Mouse (Mus musculus): ENCODE data around the gene Fam186a. TPM values are rescaled to one million over a fixed set of nuclear protein-coding genes. Genes with fewer than 3 reads are reported as not detected.
"Not testable (repeated sequence)": the region's sequence is repeated elsewhere in the genome, so short reads cannot be mapped to it uniquely, and the experiment has no call there.

The Fam186a gene
- polyA plus RNA-seq, 1 experiment from 2014 or later: not detected

- DNase-seq (ENCODE audit: low spot score): no peak
- no peak overlapping the region for H3K9ac ChIP-seq (ENCODE audit: low read length)
- no peak overlapping the region for H3K4me3 ChIP-seq (ENCODE audit: low read depth, low read length)
- no peak overlapping the region for H3K4me2 ChIP-seq (ENCODE audit: low read depth, low read length, severe bottlenecking)
- H3K27ac ChIP-seq (ENCODE audit: low read depth, low read length): no peak overlapping the region
- WGBS: 76% methylated on average over 2 of the region's 2 CpGs
- H3K27me3 ChIP-seq (ENCODE audit: control insufficient read depth, insufficient read depth, low read length): no peaks in the 10 kb centered on the region
- H3K4me1 ChIP-seq (replicated peaks; ENCODE audit: control insufficient read depth, insufficient read depth, low read length): no peaks in the 10 kb centered on the region
- ATAC-seq (replicated peaks; ENCODE audit: low FRiP score): no peak
- no peaks in the 10 kb centered on the region for H3K9me3 ChIP-seq (ENCODE audit: control insufficient read depth, low read length)
- H3K36me3 ChIP-seq (ENCODE audit: control insufficient read depth, insufficient read depth, low read length): no peaks in the 10 kb centered on the region
These were observed 7.8 kb upstream of the Fam186a start for GRCm38 (mm10) chr15:99974476-99975220.

DNA sequence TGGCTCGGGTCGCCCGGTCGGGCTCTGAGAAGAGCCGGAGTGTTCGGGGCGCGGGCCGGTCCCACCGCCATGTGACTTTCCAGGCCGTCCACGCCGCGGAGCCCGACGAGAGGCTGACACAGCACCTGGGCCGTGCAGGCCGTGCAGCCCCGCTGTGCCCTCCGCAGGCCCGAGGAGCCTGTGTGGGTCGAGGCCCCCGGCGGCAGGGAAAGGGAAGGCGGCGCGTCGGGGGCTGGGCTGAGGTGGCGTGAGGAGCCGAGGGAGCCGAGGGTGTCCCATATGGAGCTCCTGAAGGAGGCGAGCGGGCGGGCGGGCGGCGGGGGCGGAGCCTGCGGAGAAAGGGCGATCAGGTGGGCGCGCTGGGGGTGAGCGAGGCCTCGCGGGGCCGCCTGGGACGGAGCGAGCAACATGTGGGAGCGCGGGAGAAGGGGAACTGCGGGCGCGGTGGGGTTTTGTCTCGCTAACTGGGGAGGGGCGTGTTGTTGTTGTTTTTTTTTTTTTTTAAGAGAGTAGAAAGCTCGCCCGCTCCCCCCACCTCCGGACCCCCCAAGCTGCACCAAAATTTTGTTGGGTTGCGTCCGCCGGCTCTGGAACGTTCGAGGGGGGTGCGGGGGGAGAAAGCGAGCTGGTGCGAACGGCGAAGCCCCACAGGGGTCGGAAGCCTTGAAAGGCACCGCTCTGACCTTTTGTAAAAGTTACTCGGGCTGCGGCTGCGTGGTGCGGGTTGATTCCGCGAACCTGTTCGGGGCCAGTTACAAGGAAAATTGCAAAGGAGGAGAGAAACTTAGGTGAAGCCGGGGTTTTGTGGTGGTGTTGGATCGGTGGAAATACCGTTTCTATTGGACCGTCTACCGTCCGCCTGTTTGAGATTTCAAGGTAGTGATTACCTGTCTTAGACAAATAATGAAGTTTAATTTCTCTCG is 6.4 kb upstream of the Fam186a start:
- Histone ChIP-seq H3K27ac (ENCODE audit: low read depth, low read length) (peak overlapping the region; percentile 96), H3K27me3 (ENCODE audit: control insufficient read depth, insufficient read depth, low read length) (no peaks in the 10 kb centered on the region), H3K36me3 (ENCODE audit: control insufficient read depth, insufficient read depth, low read length) (no peaks in the 10 kb centered on the region), H3K9ac (ENCODE audit: low read length) (peak overlapping the region; percentile 84), H3K4me3 (ENCODE audit: low read depth, low read length) (peak overlapping the region; percentile 95), H3K9me3 (ENCODE audit: control insufficient read depth, low read length) (no peaks in the 10 kb centered on the region), H3K4me1 (replicated peaks; ENCODE audit: control insufficient read depth, insufficient read depth, low read length) (no peaks in the 10 kb centered on the region), H3K4me2 (ENCODE audit: low read depth, low read length, severe bottlenecking) (peak overlapping the region; percentile 79)
- ATAC-seq (replicated peaks; ENCODE audit: low FRiP score) (peak; percentile 86), DNase-seq (ENCODE audit: low spot score) (peak; percentile 93)
- under 1% methylated on average over 84 of the region's 84 CpGs for WGBS

GRCm38 (mm10) chr15:99972361-99972988 is 5.6 kb upstream of the Fam186a start:
- under 1% methylated on average over 50 of the region's 50 CpGs for WGBS

GRCm38 (mm10) chr15:99970606-99971005 is 3.7 kb upstream of the Fam186a start:
- Histone ChIP-seq H3K4me1 (replicated peaks; ENCODE audit: control insufficient read depth, insufficient read depth, low read length) (no peaks in the 10 kb centered on the region), H3K9ac (ENCODE audit: low read length) (no peak overlapping the region), H3K9me3 (ENCODE audit: control insufficient read depth, low read length) (no peaks in the 10 kb centered on the region), H3K4me3 (ENCODE audit: low read depth, low read length) (no peak overlapping the region), H3K27ac (ENCODE audit: low read depth, low read length) (no peak overlapping the region), H3K36me3 (ENCODE audit: control insufficient read depth, insufficient read depth, low read length) (no peaks in the 10 kb centered on the region), H3K27me3 (ENCODE audit: control insufficient read depth, insufficient read depth, low read length) (no peaks in the 10 kb centered on the region), H3K4me2 (ENCODE audit: low read depth, low read length, severe bottlenecking) (no peak overlapping the region)
- ATAC-seq (replicated peaks; ENCODE audit: low FRiP score): no peak
- DNase-seq (ENCODE audit: low spot score): no peak
- 97% methylated on average over 1 of the region's 1 CpGs for WGBS

More at GRCm38 (mm10) chr15:99972361-99972988, 5.6 kb upstream of the Fam186a start:
- H3K27ac ChIP-seq (ENCODE audit: low read depth, low read length): peak overlapping the region; percentile 96
- DNase-seq (ENCODE audit: low spot score) (peak; percentile 97), ATAC-seq (replicated peaks; ENCODE audit: low FRiP score) (peak; percentile 96)
- H3K4me2 ChIP-seq (ENCODE audit: low read depth, low read length, severe bottlenecking): peak overlapping the region; percentile 79
- H3K27me3 ChIP-seq (ENCODE audit: control insufficient read depth, insufficient read depth, low read length): no peaks in the 10 kb centered on the region
- H3K36me3 ChIP-seq (ENCODE audit: control insufficient read depth, insufficient read depth, low read length): no peaks in the 10 kb centered on the region
- peak overlapping the region; percentile 95 for H3K4me3 ChIP-seq (ENCODE audit: low read depth, low read length)
- no peaks in the 10 kb centered on the region for H3K9me3 ChIP-seq (ENCODE audit: control insufficient read depth, low read length)
- no peaks in the 10 kb centered on the region for H3K4me1 ChIP-seq (replicated peaks; ENCODE audit: control insufficient read depth, insufficient read depth, low read length)
- H3K9ac ChIP-seq (ENCODE audit: low read length): peak overlapping the region; percentile 84

GRCm38 (mm10) chr15:99969765-99970164 is 2.9 kb upstream of the Fam186a start, which contains the start of gene Larp4:
Gene Larp4, plus strand, starts transcription at chr15:99970065.
- H3K36me3 ChIP-seq (ENCODE audit: control insufficient read depth, insufficient read depth, low read length); H3K4me1 ChIP-seq (replicated peaks; ENCODE audit: control insufficient read depth, insufficient read depth, low read length); H3K27me3 ChIP-seq (ENCODE audit: control insufficient read depth, insufficient read depth, low read length); H3K4me2 ChIP-seq (ENCODE audit: low read depth, low read length, severe bottlenecking); ATAC-seq (replicated peaks; ENCODE audit: low FRiP score); H3K4me3 ChIP-seq (ENCODE audit: low read depth, low read length); DNase-seq (ENCODE audit: low spot score); H3K27ac ChIP-seq (ENCODE audit: low read depth, low read length); H3K9me3 ChIP-seq (ENCODE audit: control insufficient read depth, low read length); H3K9ac ChIP-seq (ENCODE audit: low read length): not testable (repeated sequence)
- 91% methylated on average over 6 of the region's 6 CpGs for WGBS

- H3K9ac ChIP-seq (ENCODE audit: low read length): no peak overlapping the region
- H3K9me3 ChIP-seq (ENCODE audit: control insufficient read depth, low read length): no peaks in the 10 kb centered on the region
- DNase-seq (ENCODE audit: low spot score) (no peak), ATAC-seq (replicated peaks; ENCODE audit: low FRiP score) (no peak)
- H3K36me3 ChIP-seq (ENCODE audit: control insufficient read depth, insufficient read depth, low read length): no peaks in the 10 kb centered on the region
- H3K27ac ChIP-seq (ENCODE audit: low read depth, low read length): no peak overlapping the region
- H3K4me2 ChIP-seq (ENCODE audit: low read depth, low read length, severe bottlenecking): no peak overlapping the region
- no peak overlapping the region for H3K4me3 ChIP-seq (ENCODE audit: low read depth, low read length)
- H3K4me1 ChIP-seq (replicated peaks; ENCODE audit: control insufficient read depth, insufficient read depth, low read length): no peaks in the 10 kb centered on the region
- H3K27me3 ChIP-seq (ENCODE audit: control insufficient read depth, insufficient read depth, low read length): no peaks in the 10 kb centered on the region
- WGBS: 93% methylated on average over 8 of the region's 8 CpGs
These were observed 1.6 kb downstream of the Fam186a start for GRCm38 (mm10) chr15:99965103-99965775.

DNA sequence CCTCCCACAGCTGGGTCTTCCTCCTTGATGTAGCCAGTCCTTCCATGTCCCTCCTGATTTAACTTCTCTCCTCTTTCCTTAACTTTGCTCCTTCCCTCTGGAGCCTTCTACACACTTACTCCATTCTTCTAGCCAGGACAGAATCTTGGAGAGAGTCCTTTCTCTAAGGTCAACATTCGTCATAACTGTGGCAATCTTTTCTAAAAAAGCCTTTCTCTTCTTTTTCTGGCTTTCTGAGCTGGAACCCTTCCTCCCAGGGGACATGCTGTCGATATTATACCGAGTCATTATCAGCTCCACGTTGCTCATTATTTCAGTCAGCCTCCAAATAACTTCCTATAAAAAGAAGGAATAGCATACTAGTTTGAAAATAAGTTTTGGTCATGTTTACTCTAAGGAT is 11.5 kb downstream of the Fam186a start:
- ATAC-seq (replicated peaks; ENCODE audit: low FRiP score) (no peak), DNase-seq (ENCODE audit: low spot score) (no peak)
- Histone ChIP-seq H3K9me3 (ENCODE audit: control insufficient read depth, low read length) (no peaks in the 10 kb centered on the region), H3K36me3 (ENCODE audit: control insufficient read depth, insufficient read depth, low read length) (no peaks in the 10 kb centered on the region), H3K4me1 (replicated peaks; ENCODE audit: control insufficient read depth, insufficient read depth, low read length) (no peaks in the 10 kb centered on the region), H3K27me3 (ENCODE audit: control insufficient read depth, insufficient read depth, low read length) (no peaks in the 10 kb centered on the region), H3K4me2 (ENCODE audit: low read depth, low read length, severe bottlenecking) (no peak overlapping the region), H3K27ac (ENCODE audit: low read depth, low read length) (no peak overlapping the region), H3K4me3 (ENCODE audit: low read depth, low read length) (no peak overlapping the region), H3K9ac (ENCODE audit: low read length) (no peak overlapping the region)
- WGBS: 81% methylated on average over 4 of the region's 4 CpGs

Data from forebrain, embryonic 11.5 days (tissue).